ENCODE assay signal across 7 mouse cellular contexts in the genomic region with DNA sequence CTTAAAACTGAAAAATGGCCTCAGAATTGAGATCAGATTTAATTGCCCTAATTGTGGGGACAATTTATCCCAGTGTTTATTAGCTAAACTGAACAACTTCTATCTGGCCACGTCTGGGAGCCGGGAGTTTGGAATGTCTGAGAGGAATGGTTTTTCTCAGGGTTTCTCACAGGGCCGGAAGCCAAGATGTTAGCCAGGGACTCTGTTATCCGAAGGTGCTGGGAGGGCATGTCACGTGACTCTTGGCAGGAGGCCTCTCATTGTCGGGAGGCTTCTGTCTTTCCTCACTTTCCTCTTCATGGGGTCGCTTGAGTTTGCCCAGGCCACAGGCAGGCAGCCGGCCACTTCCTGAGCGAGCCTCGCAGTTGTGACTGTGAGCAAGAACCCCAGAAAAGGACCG. TPM values are rescaled to one million over a fixed set of nuclear protein-coding genes. Genes with fewer than 3 reads are reported as not detected.
DNase-seq lines count a peak whose midpoint lies in the region; ATAC-seq lines count a peak whose summit lies in the region.

No protein-coding gene starts in this region.

- peaks cover 11% of the 10 kb centered on the region; the same call in 1 of the 2 replicates for H3K4me1 ChIP-seq in embryonic facial prominence, embryonic 13.5 days
- H3K4me1 ChIP-seq in hindbrain, embryonic 13.5 days (replicated peaks), result peaks cover 17% of the 10 kb centered on the region
- H3K4me1 ChIP-seq in liver, embryonic 12.5 days, result no peaks in the 10 kb centered on the region

- peak; percentile 49 for DNase-seq in ZHBTc4 (ENCODE audit: low read depth, low spot score)
- DNase-seq in thymus, postnatal 25 days, result peak; percentile 35
- no peak for DNase-seq in urinary bladder, postnatal 36 days (ENCODE audit: low spot score in 2 of 2)

- 0 out of 2 replicates have a peak overlapping the region, but pooled peaks have one; percentile 0 for H3K4me2 ChIP-seq in embryonic facial prominence, embryonic 13.5 days
- H3K4me2 ChIP-seq in hindbrain, embryonic 13.5 days, result no peak overlapping the region
- H3K4me2 ChIP-seq in liver, embryonic 12.5 days, result 0 out of 2 replicates have a peak overlapping the region, but pooled peaks have one; percentile 18

- 14% methylated on average over 11 of the region's 11 CpGs for WGBS in embryonic facial prominence, embryonic 13.5 days
- WGBS in hindbrain, embryonic 13.5 days, result 7% methylated on average over 11 of the region's 11 CpGs
- WGBS in liver, embryonic 12.5 days (ENCODE audit: insufficient replicate concordance), result 6% methylated on average over 11 of the region's 11 CpGs

- no peaks in the 10 kb centered on the region for H3K9me3 ChIP-seq in embryonic facial prominence, embryonic 13.5 days
- no peaks in the 10 kb centered on the region for H3K9me3 ChIP-seq in hindbrain, embryonic 13.5 days
- H3K9me3 ChIP-seq in liver, embryonic 12.5 days (replicated peaks), result no peaks in the 10 kb centered on the region

- no peak overlapping the region for H3K4me3 ChIP-seq in embryonic facial prominence, embryonic 13.5 days
- no peak overlapping the region for H3K4me3 ChIP-seq in hindbrain, embryonic 13.5 days
- no peak overlapping the region for H3K4me3 ChIP-seq in liver, embryonic 12.5 days

- no peak for ATAC-seq in embryonic facial prominence, embryonic 13.5 days (ENCODE audit: insufficient number of reproducible peaks, insufficient read depth, low FRiP score, low TSS enrichment, low read depth)
- no peak for ATAC-seq in hindbrain, embryonic 13.5 days (ENCODE audit: low FRiP score)
- ATAC-seq in liver, embryonic 12.5 days, result no peak
- ATAC-seq in cerebellum, adult (ENCODE audit: insufficient number of reproducible peaks, low FRiP score, low TSS enrichment), result no peak

- no peak overlapping the region for H3K27ac ChIP-seq in embryonic facial prominence, embryonic 13.5 days
- H3K27ac ChIP-seq in hindbrain, embryonic 13.5 days, result peak overlapping the region; percentile 45; the same call in 1 of the 2 replicates
- H3K27ac ChIP-seq in liver, embryonic 12.5 days, result no peak overlapping the region

- H3K27me3 ChIP-seq in embryonic facial prominence, embryonic 13.5 days, result no peaks in the 10 kb centered on the region
- no peaks in the 10 kb centered on the region for H3K27me3 ChIP-seq in hindbrain, embryonic 13.5 days
- no peaks in the 10 kb centered on the region for H3K27me3 ChIP-seq in liver, embryonic 12.5 days (replicated peaks)

- no peaks in the 10 kb centered on the region for H3K36me3 ChIP-seq in embryonic facial prominence, embryonic 13.5 days
- H3K36me3 ChIP-seq in hindbrain, embryonic 13.5 days, result no peaks in the 10 kb centered on the region
- no peaks in the 10 kb centered on the region for H3K36me3 ChIP-seq in liver, embryonic 12.5 days

- H3K9ac ChIP-seq in embryonic facial prominence, embryonic 13.5 days, result no peak overlapping the region; the same call in 1 of the 2 replicates
- no peak overlapping the region for H3K9ac ChIP-seq in hindbrain, embryonic 13.5 days
- H3K9ac ChIP-seq in liver, embryonic 12.5 days, result no peak overlapping the region

RNA-seq across cellular contexts. Expression of gene Rgs3, which starts 31.7 kb away (rescaled TPM):
- polyA plus RNA-seq in embryonic facial prominence, embryonic 13.5 days (2015; fragmentation: Nextera tagmentation; extraction: Ambion mirVana), result 50.8 and 53.2 TPM in 2 replicates
- polyA plus RNA-seq in hindbrain, embryonic 13.5 days (2015; fragmentation: Nextera tagmentation; extraction: Ambion mirVana), result 65.3 and 71.0 TPM in 2 replicates
- 8.1 and 9.0 TPM in 2 replicates for polyA plus RNA-seq in liver, embryonic 12.5 days (2016; fragmentation: Nextera tagmentation; extraction: Ambion mirVana)

Comparison
In these comparisons a context has a peak if more than half of its experiments do, and no peak if none do; other contexts are left out.
1. DNase-seq: peak in ZHBTc4 (single experiment) and thymus, postnatal 25 days (single experiment); none in urinary bladder, postnatal 36 days (0 of 2).